Mouse (Mus musculus): ENCODE results near the gene S1pr2. TPM values are rescaled to one million over a fixed set of nuclear protein-coding genes. Genes with fewer than 3 reads are reported as not detected.

The S1pr2 gene
- total and polyA plus RNA-seq, 3 experiments, result 6.4 to 27.4 TPM; not detected in 1

- TF ChIP-seq KAT2A (conservative IDR thresholded peaks at IDR 0.05; ENCODE audit: low read depth, low read length), result no peak
- TF ChIP-seq POLR2A (IDR thresholded peaks at IDR 0.05; ENCODE audit: control insufficient read depth in 1 of 2, insufficient read depth in 1 of 2, low read depth in 1 of 2, low read length in 2 of 2, poor library complexity in 1 of 2), result no peak
- no peak; the same call in 1 of the 2 replicates for TF ChIP-seq RCOR1 (IDR thresholded peaks at IDR 0.05; ENCODE audit: low read depth, low read length)
- peak; percentile 42; the same call in 1 of the 2 replicates for TF ChIP-seq CHD2 (IDR thresholded peaks at IDR 0.05; ENCODE audit: low read length)
- no peak for TF ChIP-seq ZNF384 (IDR thresholded peaks at IDR 0.05; ENCODE audit: low read depth, low read length)
Observed at GRCm38 (mm10) chr9:20983169-20983568, 6.6 kb upstream of the S1pr2 start (continued).

GRCm38 (mm10) chr9:20982171-20982570 lies 5.6 kb upstream of the S1pr2 start:
- TF ChIP-seq CTCF (IDR thresholded peaks at IDR 0.05 in 2 of 3, conservative IDR thresholded peaks at IDR 0.05 in 1 of 3; ENCODE audit: control insufficient read depth in 1 of 3, insufficient read depth in 1 of 3, low read depth in 2 of 3, low read length in 3 of 3, poor library complexity in 1 of 3, severe bottlenecking in 1 of 3), result no peak
- no peak for TF ChIP-seq POLR2AphosphoS5 (IDR thresholded peaks at IDR 0.05; ENCODE audit: borderline replicate concordance, low read depth, low read length)
- TF ChIP-seq POLR2AphosphoS2 (IDR thresholded peaks at IDR 0.05; ENCODE audit: low read length), result no peak
- no peak for TF ChIP-seq MYC (IDR thresholded peaks at IDR 0.05; ENCODE audit: low read depth, low read length)
- no peak for TF ChIP-seq ZMIZ1 (IDR thresholded peaks at IDR 0.05; ENCODE audit: low read depth, low read length)
- TF ChIP-seq ELF1 (IDR thresholded peaks at IDR 0.05; ENCODE audit: low read depth, low read length), result no peak
- no peak for TF ChIP-seq USF2 (IDR thresholded peaks at IDR 0.05; ENCODE audit: borderline replicate concordance in 1 of 2, insufficient read depth in 1 of 2, low read depth in 1 of 2, low read length in 2 of 2)
- Histone ChIP-seq H3K9ac (ENCODE audit: control insufficient read depth, low read depth, low read length, poor library complexity, severe bottlenecking) (no peak overlapping the region), H3K4me3 (ENCODE audit: control insufficient read depth in 1 of 2, insufficient read depth in 1 of 2, low read depth in 2 of 2, low read length in 2 of 2) (no peak overlapping the region), H3K27me3 (ENCODE audit: control insufficient read depth in 1 of 2, insufficient read depth in 2 of 2, low read length in 2 of 2) (peaks cover 6 to 16% of the 10 kb centered on the region in 2 experiments; a peak in 3 of 4 replicates), H3K79me2 (ENCODE audit: control insufficient read depth, insufficient read depth, low read length, poor library complexity) (no peaks in the 10 kb centered on the region), H3K9me3 (replicated peaks; ENCODE audit: insufficient read depth, low read length) (no peaks in the 10 kb centered on the region), H3K27ac (ENCODE audit: control insufficient read depth, low read depth, low read length) (no peak overlapping the region), H3K4me1 (ENCODE audit: control insufficient read depth in 1 of 2, insufficient read depth in 2 of 2, low read length in 2 of 2) (peaks cover 5 to 17% of the 10 kb centered on the region in 2 experiments; a peak in 3 of 4 replicates), H3K36me3 (ENCODE audit: control insufficient read depth in 1 of 2, insufficient read depth in 2 of 2, low read length in 2 of 2) (peaks cover 0 to 10% of the 10 kb centered on the region in 2 experiments; a peak in 2 of 4 replicates)
- DNase-seq (ENCODE audit: low read depth, low spot score), result no peak

GRCm38 (mm10) chr9:20979769-20980168 lies 3.2 kb upstream of the S1pr2 start:
- no peaks in the 10 kb centered on the region; the same call in 1 of the 2 replicates for H3K79me2 ChIP-seq (ENCODE audit: control insufficient read depth, insufficient read depth, low read length, poor library complexity)
- no peak overlapping the region for H3K4me3 ChIP-seq (ENCODE audit: control insufficient read depth in 1 of 2, insufficient read depth in 1 of 2, low read depth in 2 of 2, low read length in 2 of 2)
- peaks cover 4 to 7% of the 10 kb centered on the region in 2 experiments; a peak in 3 of 4 replicates for H3K27me3 ChIP-seq (ENCODE audit: control insufficient read depth in 1 of 2, insufficient read depth in 2 of 2, low read length in 2 of 2)
- no peak for TF ChIP-seq MYC (IDR thresholded peaks at IDR 0.05; ENCODE audit: low read depth, low read length)
- no peak for TF ChIP-seq MEF2A (IDR thresholded peaks at IDR 0.05; ENCODE audit: extremely low read depth, insufficient replicate concordance, low read depth, low read length, poor library complexity, severe bottlenecking)
- no peak for TF ChIP-seq E2F4 (IDR thresholded peaks at IDR 0.05; ENCODE audit: borderline replicate concordance, low read depth, low read length)
- no peak for TF ChIP-seq JUND (IDR thresholded peaks at IDR 0.05; ENCODE audit: low read depth, low read length)
- TF ChIP-seq KAT2A (conservative IDR thresholded peaks at IDR 0.05; ENCODE audit: low read depth, low read length), result no peak
- TF ChIP-seq TAL1 (IDR thresholded peaks at IDR 0.05; ENCODE audit: low read length), result no peak
- TF ChIP-seq ZC3H11A (IDR thresholded peaks at IDR 0.05; ENCODE audit: low read depth, low read length), result no peak
- TF ChIP-seq TCF12 (IDR thresholded peaks at IDR 0.05; ENCODE audit: low read depth, low read length), result no peak
- TF ChIP-seq ETS1 (IDR thresholded peaks at IDR 0.05; ENCODE audit: low read depth, low read length), result no peak
- TF ChIP-seq POLR2A (IDR thresholded peaks at IDR 0.05; ENCODE audit: control insufficient read depth in 1 of 2, insufficient read depth in 1 of 2, low read depth in 1 of 2, low read length in 2 of 2, poor library complexity in 1 of 2), result no peak
- no peak for TF ChIP-seq POLR2AphosphoS2 (IDR thresholded peaks at IDR 0.05; ENCODE audit: low read length)
- TF ChIP-seq UBTF (IDR thresholded peaks at IDR 0.05; ENCODE audit: borderline replicate concordance, insufficient read depth, low read depth, low read length), result no peak
- no peak for TF ChIP-seq ZMIZ1 (IDR thresholded peaks at IDR 0.05; ENCODE audit: low read depth, low read length)
- TF ChIP-seq HCFC1 (IDR thresholded peaks at IDR 0.05; ENCODE audit: low read depth, low read length), result no peak
- TF ChIP-seq RAD21 (IDR thresholded peaks at IDR 0.05; ENCODE audit: low read depth, low read length), result no peak
- TF ChIP-seq BHLHE40 (IDR thresholded peaks at IDR 0.05; ENCODE audit: borderline replicate concordance, low read depth, low read length), result no peak
- no peaks in the 10 kb centered on the region for H3K9me3 ChIP-seq (replicated peaks; ENCODE audit: insufficient read depth, low read length)
- no peak overlapping the region for H3K9ac ChIP-seq (ENCODE audit: control insufficient read depth, low read depth, low read length, poor library complexity, severe bottlenecking)
- peaks cover 10 to 31% of the 10 kb centered on the region in 2 experiments for H3K4me1 ChIP-seq (ENCODE audit: control insufficient read depth in 1 of 2, insufficient read depth in 2 of 2, low read length in 2 of 2)
- H3K27ac ChIP-seq (ENCODE audit: control insufficient read depth, low read depth, low read length), result no peak overlapping the region
- H3K36me3 ChIP-seq (ENCODE audit: control insufficient read depth in 1 of 2, insufficient read depth in 2 of 2, low read length in 2 of 2), result peaks cover 0 to 15% of the 10 kb centered on the region in 2 experiments; a peak in 2 of 4 replicates
- no peak for DNase-seq (ENCODE audit: low read depth, low spot score)

Measured in MEL (cell line).